Mouse (Mus musculus) hindbrain, embryonic 16.5 days (tissue): ENCODE results near the gene Dennd1b. TPM values are rescaled to one million over a fixed set of nuclear protein-coding genes. Genes with fewer than 3 reads are reported as not detected.
A peak's percentile ranks its signal among the peaks of the same experiment; 100 is the strongest.

Experiments
- ATAC-seq: fragments of 200-750 bp; cut with Nextera tagmentation; 2 replicates; pipeline ENCODE4 v1.8.0; 2017; ENCODE audit warnings: moderate TSS enrichment, moderate library complexity
- H3K27ac ChIP-seq: fragments of 300-500 bp; sonication (generic); 2 replicates; pipeline ENCODE4 v1.5.1; 2014; ENCODE audit warnings: low read depth, mild to moderate bottlenecking, control low read depth, low read length, moderate library complexity
- H3K27me3 ChIP-seq: fragments of 300-500 bp; sonication (generic); replicated peaks from 2 replicates; pipeline ENCODE4 v1.6.1; 2014; ENCODE audit warnings: low read length; ENCODE audit not compliant: control insufficient read depth, insufficient read depth
- H3K36me3 ChIP-seq: fragments of 300-500 bp; sonication (generic); 2 replicates; pipeline ENCODE4 v1.6.1; 2014; ENCODE audit warnings: mild to moderate bottlenecking, low read length, moderate library complexity, mixed read lengths; ENCODE audit not compliant: control insufficient read depth, insufficient read depth
- H3K4me1 ChIP-seq: fragments of 300-500 bp; sonication (generic); 2 replicates; pipeline ENCODE4 v1.6.1; 2014; ENCODE audit warnings: low read depth, low read length; ENCODE audit not compliant: control insufficient read depth, insufficient read depth
- H3K4me2 ChIP-seq: fragments of 300-500 bp; sonication (generic); 2 replicates; pipeline ENCODE4 v1.6.1; 2014; ENCODE audit warnings: mild to moderate bottlenecking, low read length, control low read depth, moderate library complexity
- H3K4me3 ChIP-seq: fragments of 300-500 bp; sonication (generic); 2 replicates; pipeline ENCODE4 v1.5.1; 2014; ENCODE audit warnings: mild to moderate bottlenecking, low read length, control low read depth, moderate library complexity
- H3K9ac ChIP-seq: fragments of 300-500 bp; sonication (generic); 2 replicates; pipeline ENCODE4 v1.6.1; 2014; ENCODE audit warnings: low read depth, mild to moderate bottlenecking, control low read depth, low read length, moderate library complexity
- H3K9me3 ChIP-seq: fragments of 300-500 bp; sonication (generic); 2 replicates; pipeline ENCODE4 v1.6.1; 2014; ENCODE audit warnings: mild to moderate bottlenecking, low read length, moderate library complexity; ENCODE audit not compliant: control insufficient read depth
- WGBS: fragments of 180-500 bp; shearing (Covaris S2); extraction: QIAGEN DNeasy Blood & Tissue Kit; methylation state at CpG from one replicate; pipeline ENCODE4 v1.1.7; 2014; 5-methylcytosine and 5-hydroxymethylcytosine counted together
- polyA plus RNA-seq: library from polyadenylated mRNA; unstranded; fragments of >200 nt; fragmentation: Nextera tagmentation; extraction: Ambion mirVana; gene quantifications from 2 replicates; pipeline ENCODE4 v1.2.1, GENCODE M21; 2015

Dennd1b gene
- polyA plus RNA-seq, 1 experiment from 2014 or later = 7.9 TPM

DNA sequence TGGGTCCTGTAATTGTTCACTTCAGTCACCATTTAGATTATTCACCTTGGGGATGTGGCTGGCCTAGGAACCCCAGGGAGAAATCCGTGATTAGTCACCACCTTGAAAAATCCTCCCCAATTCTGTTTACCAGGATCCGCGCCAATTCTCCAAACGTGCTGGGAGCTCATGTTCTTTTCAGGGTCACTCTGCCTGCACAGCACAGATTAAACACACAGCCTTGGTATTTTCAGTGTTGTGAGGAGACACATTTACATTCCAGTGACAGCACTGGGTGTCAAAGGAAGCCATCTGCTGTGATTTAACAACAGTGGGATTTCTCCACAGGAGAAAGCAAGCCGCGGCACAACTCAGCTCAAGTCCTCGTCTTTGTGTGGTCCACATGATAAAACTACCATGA is 246.6 kb downstream of the Dennd1b start:
- H3K27me3 ChIP-seq = no peaks in the 10 kb centered on the region
- WGBS = 15% methylated on average over 7 of the region's 7 CpGs
- no peak overlapping the region for H3K4me3 ChIP-seq
- H3K36me3 ChIP-seq = no peaks in the 10 kb centered on the region
- peaks cover 7% of the 10 kb centered on the region for H3K4me1 ChIP-seq
- ATAC-seq = peak; percentile 79
- 0 out of 2 replicates have a peak overlapping the region, but pooled peaks have one; percentile 17 for H3K27ac ChIP-seq
- H3K9me3 ChIP-seq = no peaks in the 10 kb centered on the region
- H3K4me2 ChIP-seq = peak overlapping the region; percentile 14
- H3K9ac ChIP-seq = no peak overlapping the region

DNA sequence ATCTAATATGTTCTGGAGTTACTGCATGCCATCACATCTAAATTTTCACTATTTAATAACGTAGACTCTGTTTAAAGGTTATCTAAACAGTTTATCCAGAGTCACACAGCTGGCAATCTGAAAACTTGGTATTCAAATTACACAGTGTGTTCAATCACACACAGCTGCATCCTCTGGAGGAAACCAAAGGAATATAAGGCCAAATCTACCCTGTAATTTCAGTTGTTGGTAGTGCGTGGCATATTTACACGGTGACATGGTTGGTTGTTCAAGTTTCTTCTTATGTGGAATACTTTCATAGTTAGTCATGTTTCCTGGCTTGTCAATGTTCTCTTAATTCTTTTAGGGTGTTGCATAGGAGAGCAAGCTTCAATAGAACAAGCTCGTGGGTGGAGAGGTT is 247.3 kb downstream of the Dennd1b start:
- no peak overlapping the region for H3K9ac ChIP-seq
- H3K27me3 ChIP-seq = no peaks in the 10 kb centered on the region
- no peak overlapping the region for H3K4me2 ChIP-seq
- H3K27ac ChIP-seq = no peak overlapping the region
- 60% methylated on average over 4 of the region's 4 CpGs for WGBS
- no peak for ATAC-seq
- no peaks in the 10 kb centered on the region for H3K36me3 ChIP-seq
- no peak overlapping the region for H3K4me3 ChIP-seq
- peaks cover 7% of the 10 kb centered on the region for H3K4me1 ChIP-seq
- no peaks in the 10 kb centered on the region for H3K9me3 ChIP-seq

DNA sequence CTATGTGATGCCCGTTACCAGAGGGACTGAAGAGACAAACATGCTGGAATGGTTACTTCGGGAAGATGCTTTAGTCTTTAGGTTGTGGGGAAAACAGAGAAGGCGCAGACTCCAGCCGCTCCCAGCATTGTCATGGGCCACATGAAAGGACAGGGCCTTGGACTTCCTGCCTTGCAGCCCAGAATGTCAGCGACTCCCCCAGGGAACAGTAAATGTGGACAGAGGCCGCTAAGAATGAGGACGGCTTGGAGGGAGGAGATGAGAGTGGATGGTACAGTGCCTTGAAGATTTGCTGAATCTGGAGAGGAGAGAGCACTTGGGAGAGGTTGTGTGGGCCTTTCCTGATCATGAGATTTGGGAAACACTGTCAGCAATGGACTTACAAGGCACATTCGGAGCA is 252.1 kb downstream of the Dennd1b start:
- H3K4me3 ChIP-seq = no peak overlapping the region
- no peaks in the 10 kb centered on the region for H3K4me1 ChIP-seq
- no peaks in the 10 kb centered on the region for H3K9me3 ChIP-seq
- WGBS = 55% methylated on average over 8 of the region's 8 CpGs
- H3K36me3 ChIP-seq = no peaks in the 10 kb centered on the region
- no peak overlapping the region for H3K9ac ChIP-seq
- no peaks in the 10 kb centered on the region for H3K27me3 ChIP-seq
- no peak for ATAC-seq
- H3K4me2 ChIP-seq = no peak overlapping the region
- no peak overlapping the region for H3K27ac ChIP-seq

DNA sequence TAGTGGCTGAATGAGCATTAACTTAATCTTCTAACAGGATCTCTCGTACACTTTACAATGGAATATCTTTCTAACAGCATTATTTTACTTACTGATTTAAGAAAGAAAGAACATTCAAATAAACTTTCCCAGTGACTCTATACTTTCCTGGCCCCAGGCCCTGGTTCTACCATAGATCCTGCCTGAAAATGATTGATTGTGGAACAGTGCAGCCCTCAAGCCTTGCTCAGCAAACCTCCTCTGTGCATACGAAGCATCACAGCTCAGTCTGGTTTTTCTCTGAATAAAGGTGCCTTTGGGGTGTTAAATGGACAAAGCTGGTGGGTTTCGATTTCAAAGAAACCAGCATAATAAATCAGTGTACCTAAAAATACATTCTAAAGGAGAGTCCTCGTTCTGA is 260.6 kb downstream of the Dennd1b start:
- H3K4me2 ChIP-seq = no peak overlapping the region
- H3K4me1 ChIP-seq = no peaks in the 10 kb centered on the region
- H3K9ac ChIP-seq = no peak overlapping the region
- H3K27me3 ChIP-seq = no peaks in the 10 kb centered on the region
- WGBS = 70% methylated on average over 4 of the region's 4 CpGs
- no peaks in the 10 kb centered on the region for H3K36me3 ChIP-seq
- H3K9me3 ChIP-seq = no peaks in the 10 kb centered on the region
- ATAC-seq = no peak
- no peak overlapping the region for H3K27ac ChIP-seq
- H3K4me3 ChIP-seq = no peak overlapping the region

DNA sequence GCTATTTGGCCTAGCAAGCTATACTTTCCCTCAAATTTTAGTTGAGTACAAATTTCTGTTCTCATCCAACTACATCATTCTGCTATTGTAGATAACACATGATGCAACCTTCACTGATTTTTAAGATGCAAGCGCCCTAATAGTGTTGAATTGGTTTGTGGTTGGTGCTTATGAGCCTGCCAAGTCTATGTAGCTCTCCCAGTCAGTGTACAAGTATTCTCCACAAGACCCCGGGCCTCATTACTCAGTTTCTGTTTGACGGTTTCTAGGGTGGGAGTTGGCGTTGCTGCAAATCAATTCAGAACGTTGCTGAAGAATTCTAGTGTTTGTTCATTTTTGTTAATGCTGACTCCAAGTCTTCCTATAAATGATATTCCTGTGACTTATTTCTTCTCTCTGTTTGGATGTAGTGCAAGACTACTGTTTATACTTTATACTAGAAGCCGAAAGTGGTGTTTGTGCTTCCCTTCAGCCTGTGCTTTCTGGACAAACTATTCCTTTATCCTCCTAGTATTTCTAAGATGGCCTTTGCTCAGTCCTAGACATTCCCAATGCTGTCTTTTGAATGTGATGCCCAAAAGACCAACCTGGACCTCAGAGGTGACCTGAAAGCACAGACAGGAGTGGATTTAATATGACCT is 261.2 kb downstream of the Dennd1b start:
- no peaks in the 10 kb centered on the region for H3K27me3 ChIP-seq
- no peaks in the 10 kb centered on the region for H3K36me3 ChIP-seq
- H3K4me3 ChIP-seq = no peak overlapping the region
- H3K9me3 ChIP-seq = no peaks in the 10 kb centered on the region
- no peak overlapping the region for H3K4me2 ChIP-seq
- H3K9ac ChIP-seq = no peak overlapping the region
- H3K4me1 ChIP-seq = no peaks in the 10 kb centered on the region
- ATAC-seq = no peak
- no peak overlapping the region for H3K27ac ChIP-seq
- 80% methylated on average over 6 of the region's 6 CpGs for WGBS

Other genes starting within 250 kb of the Dennd1b start
- 10.7 and 17.5 TPM in 2 replicates for gene Lhx9, start 114.9 kb upstream of the Dennd1b start, polyA plus RNA-seq
- gene 2310009B15Rik, start 106.6 kb upstream of the Dennd1b start, polyA plus RNA-seq = 24.0 and 29.5 TPM in 2 replicates